Mouse (Mus musculus): ENCODE measurements around the gene Rbfox1. TPM values are rescaled to one million over a fixed set of nuclear protein-coding genes. Genes with fewer than 3 reads are reported as not detected.

Rbfox1 gene
- polyA plus RNA-seq, 1 experiment from 2014 or later = 125 TPM

GRCm38 (mm10) chr16:7034231-7034630 is 1149.1 kb downstream of the Rbfox1 start:
- no peak overlapping the region for H3K4me2 ChIP-seq (ENCODE audit: low read length)
- no peaks in the 10 kb centered on the region for H3K9me3 ChIP-seq (ENCODE audit: control insufficient read depth, low read length)
- H3K36me3 ChIP-seq (ENCODE audit: control insufficient read depth, insufficient read depth, low read length) = no peaks in the 10 kb centered on the region
- H3K27me3 ChIP-seq (ENCODE audit: control insufficient read depth, insufficient read depth, low read length) = peaks cover 8% of the 10 kb centered on the region
- H3K4me1 ChIP-seq (ENCODE audit: control insufficient read depth, insufficient read depth, low read length) = peaks cover 8% of the 10 kb centered on the region
- DNase-seq (no peak), ATAC-seq (ENCODE audit: low FRiP score, low TSS enrichment) (no peak)
- no peak overlapping the region for H3K9ac ChIP-seq (replicated peaks; ENCODE audit: low read length)
- H3K27ac ChIP-seq (replicated peaks; ENCODE audit: low read depth, low read length) = no peak overlapping the region
- H3K4me3 ChIP-seq (replicated peaks; ENCODE audit: low read depth, low read length) = no peak overlapping the region
- WGBS = 94% methylated on average over 5 of the region's 5 CpGs

- H3K27ac ChIP-seq (replicated peaks; ENCODE audit: low read depth, low read length) = no peak overlapping the region
- H3K9ac ChIP-seq (replicated peaks; ENCODE audit: low read length) = no peak overlapping the region
- peaks cover 8% of the 10 kb centered on the region for H3K27me3 ChIP-seq (ENCODE audit: control insufficient read depth, insufficient read depth, low read length)
- no peaks in the 10 kb centered on the region for H3K36me3 ChIP-seq (ENCODE audit: control insufficient read depth, insufficient read depth, low read length)
- no peak overlapping the region for H3K4me3 ChIP-seq (replicated peaks; ENCODE audit: low read depth, low read length)
- DNase-seq (no peak), ATAC-seq (ENCODE audit: low FRiP score, low TSS enrichment) (no peak)
- no peak overlapping the region for H3K4me2 ChIP-seq (ENCODE audit: low read length)
- no peaks in the 10 kb centered on the region for H3K9me3 ChIP-seq (ENCODE audit: control insufficient read depth, low read length)
- 68% methylated on average over 3 of the region's 3 CpGs for WGBS
- H3K4me1 ChIP-seq (ENCODE audit: control insufficient read depth, insufficient read depth, low read length) = peaks cover 14% of the 10 kb centered on the region
Measured at GRCm38 (mm10) chr16:7036566-7036965, 1151.4 kb downstream of the Rbfox1 start.

- Histone ChIP-seq H3K4me3 (replicated peaks; ENCODE audit: low read depth, low read length) (no peak overlapping the region), H3K27me3 (ENCODE audit: control insufficient read depth, insufficient read depth, low read length) (peaks cover 8% of the 10 kb centered on the region), H3K36me3 (ENCODE audit: control insufficient read depth, insufficient read depth, low read length) (no peaks in the 10 kb centered on the region), H3K9ac (replicated peaks; ENCODE audit: low read length) (no peak overlapping the region), H3K9me3 (ENCODE audit: control insufficient read depth, low read length) (no peaks in the 10 kb centered on the region), H3K27ac (replicated peaks; ENCODE audit: low read depth, low read length) (no peak overlapping the region), H3K4me2 (ENCODE audit: low read length) (no peak overlapping the region), H3K4me1 (ENCODE audit: control insufficient read depth, insufficient read depth, low read length) (peaks cover 14% of the 10 kb centered on the region)
- WGBS = 66% methylated on average over 8 of the region's 8 CpGs
- DNase-seq (no peak), ATAC-seq (ENCODE audit: low FRiP score, low TSS enrichment) (no peak)
Measured at GRCm38 (mm10) chr16:7036988-7037387, 1151.8 kb downstream of the Rbfox1 start.

- H3K4me1 ChIP-seq (ENCODE audit: control insufficient read depth, insufficient read depth, low read length) = peaks cover 14% of the 10 kb centered on the region
- H3K4me3 ChIP-seq (replicated peaks; ENCODE audit: low read depth, low read length) = peak overlapping the region; percentile 45
- H3K9ac ChIP-seq (replicated peaks; ENCODE audit: low read length) = peak overlapping the region; percentile 64
- ATAC-seq (ENCODE audit: low FRiP score, low TSS enrichment) = 0 out of 2 replicates have a peak, but pooled peaks have one; percentile 46
- under 1% methylated on average over 18 of the region's 18 CpGs for WGBS
- H3K36me3 ChIP-seq (ENCODE audit: control insufficient read depth, insufficient read depth, low read length) = no peaks in the 10 kb centered on the region
- peaks cover 8% of the 10 kb centered on the region for H3K27me3 ChIP-seq (ENCODE audit: control insufficient read depth, insufficient read depth, low read length)
- no peaks in the 10 kb centered on the region for H3K9me3 ChIP-seq (ENCODE audit: control insufficient read depth, low read length)
- peak overlapping the region; percentile 72 for H3K4me2 ChIP-seq (ENCODE audit: low read length)
- peak overlapping the region; percentile 78 for H3K27ac ChIP-seq (replicated peaks; ENCODE audit: low read depth, low read length)
- DNase-seq = peak; percentile 67
Measured at GRCm38 (mm10) chr16:7038639-7039260, 1153.6 kb downstream of the Rbfox1 start.

GRCm38 (mm10) chr16:7039404-7040367 is 1154.5 kb downstream of the Rbfox1 start:
- Histone ChIP-seq H3K27ac (replicated peaks; ENCODE audit: low read depth, low read length) (peak overlapping the region; percentile 78), H3K36me3 (ENCODE audit: control insufficient read depth, insufficient read depth, low read length) (no peaks in the 10 kb centered on the region), H3K4me3 (replicated peaks; ENCODE audit: low read depth, low read length) (peak overlapping the region; percentile 45), H3K9ac (replicated peaks; ENCODE audit: low read length) (peak overlapping the region; percentile 56), H3K4me2 (ENCODE audit: low read length) (peak overlapping the region; percentile 72), H3K27me3 (ENCODE audit: control insufficient read depth, insufficient read depth, low read length) (peaks cover 8% of the 10 kb centered on the region), H3K4me1 (ENCODE audit: control insufficient read depth, insufficient read depth, low read length) (peaks cover 14% of the 10 kb centered on the region), H3K9me3 (ENCODE audit: control insufficient read depth, low read length) (no peaks in the 10 kb centered on the region)
- DNase-seq (peak; percentile 73), ATAC-seq (ENCODE audit: low FRiP score, low TSS enrichment) (peak; percentile 46; the same call in 1 of the 2 replicates)
- 2% methylated on average over 29 of the region's 30 CpGs for WGBS

- no peaks in the 10 kb centered on the region for H3K9me3 ChIP-seq (ENCODE audit: control insufficient read depth, low read length)
- peaks cover 22% of the 10 kb centered on the region for H3K4me1 ChIP-seq (ENCODE audit: control insufficient read depth, insufficient read depth, low read length)
- peaks cover 8% of the 10 kb centered on the region for H3K27me3 ChIP-seq (ENCODE audit: control insufficient read depth, insufficient read depth, low read length)
- peak overlapping the region; percentile 56 for H3K9ac ChIP-seq (replicated peaks; ENCODE audit: low read length)
- no peak for ATAC-seq (ENCODE audit: low FRiP score, low TSS enrichment)
- peak overlapping the region; percentile 45 for H3K4me3 ChIP-seq (replicated peaks; ENCODE audit: low read depth, low read length)
- WGBS = 24% methylated on average over 6 of the region's 6 CpGs
- peak overlapping the region; percentile 72 for H3K4me2 ChIP-seq (ENCODE audit: low read length)
- peak overlapping the region; percentile 78; the same call in 1 of the 2 replicates for H3K27ac ChIP-seq (replicated peaks; ENCODE audit: low read depth, low read length)
- H3K36me3 ChIP-seq (ENCODE audit: control insufficient read depth, insufficient read depth, low read length) = no peaks in the 10 kb centered on the region
- peak; percentile 42 for DNase-seq
Measured at GRCm38 (mm10) chr16:7040691-7041090, 1155.5 kb downstream of the Rbfox1 start.

- no peak overlapping the region for H3K4me2 ChIP-seq (ENCODE audit: low read length)
- no peak for DNase-seq
- H3K27me3 ChIP-seq (ENCODE audit: control insufficient read depth, insufficient read depth, low read length) = no peaks in the 10 kb centered on the region; the same call in 1 of the 2 replicates
- peaks cover 35% of the 10 kb centered on the region for H3K4me1 ChIP-seq (ENCODE audit: control insufficient read depth, insufficient read depth, low read length)
- WGBS = 83% methylated on average over 2 of the region's 2 CpGs
- no peak overlapping the region for H3K27ac ChIP-seq (replicated peaks; ENCODE audit: low read depth, low read length)
- H3K4me3 ChIP-seq (replicated peaks; ENCODE audit: low read depth, low read length) = no peak overlapping the region
- H3K9ac ChIP-seq (replicated peaks; ENCODE audit: low read length) = no peak overlapping the region
- ATAC-seq (ENCODE audit: low FRiP score, low TSS enrichment) = no peak
- no peaks in the 10 kb centered on the region for H3K9me3 ChIP-seq (ENCODE audit: control insufficient read depth, low read length)
- H3K36me3 ChIP-seq (ENCODE audit: control insufficient read depth, insufficient read depth, low read length) = no peaks in the 10 kb centered on the region
Measured at GRCm38 (mm10) chr16:7047421-7047820, 1162.3 kb downstream of the Rbfox1 start.

GRCm38 (mm10) chr16:7049162-7049971 is 1164.2 kb downstream of the Rbfox1 start:
- DNase-seq (peak; percentile 84), ATAC-seq (ENCODE audit: low FRiP score, low TSS enrichment) (no peak)
- Histone ChIP-seq H3K27me3 (ENCODE audit: control insufficient read depth, insufficient read depth, low read length) (no peaks in the 10 kb centered on the region; the same call in 1 of the 2 replicates), H3K4me3 (replicated peaks; ENCODE audit: low read depth, low read length) (no peak overlapping the region), H3K4me1 (ENCODE audit: control insufficient read depth, insufficient read depth, low read length) (peaks cover 43% of the 10 kb centered on the region), H3K9ac (replicated peaks; ENCODE audit: low read length) (no peak overlapping the region), H3K4me2 (ENCODE audit: low read length) (peak overlapping the region; percentile 28), H3K9me3 (ENCODE audit: control insufficient read depth, low read length) (no peaks in the 10 kb centered on the region), H3K36me3 (ENCODE audit: control insufficient read depth, insufficient read depth, low read length) (no peaks in the 10 kb centered on the region), H3K27ac (replicated peaks; ENCODE audit: low read depth, low read length) (0 out of 2 replicates have a peak overlapping the region, but pooled peaks have one; percentile 4)
- WGBS = 6% methylated on average over 18 of the region's 18 CpGs

Data from midbrain, embryonic 14.5 days (tissue).